Mouse (Mus musculus): ENCODE results near the gene Slc6a20a. TPM values are rescaled to one million over a fixed set of nuclear protein-coding genes. Genes with fewer than 3 reads are reported as not detected.

The Slc6a20a gene
- total and polyA plus RNA-seq, 3 experiments: not detected

GRCm38 (mm10) chr9:123595194-123595593 lies 83.5 kb downstream of the Slc6a20a start:
- peaks cover 1 to 40% of the 10 kb centered on the region in 2 experiments; a peak in 3 of 4 replicates for H3K36me3 ChIP-seq (ENCODE audit: control insufficient read depth in 1 of 2, insufficient read depth in 2 of 2, low read length in 2 of 2)
- H3K4me3 ChIP-seq (ENCODE audit: control insufficient read depth in 1 of 2, insufficient read depth in 1 of 2, low read depth in 2 of 2, low read length in 2 of 2): no peak overlapping the region
- peaks cover 16 to 35% of the 10 kb centered on the region in 2 experiments for H3K4me1 ChIP-seq (ENCODE audit: control insufficient read depth in 1 of 2, insufficient read depth in 2 of 2, low read length in 2 of 2)
- no peaks in the 10 kb centered on the region for H3K27me3 ChIP-seq (ENCODE audit: control insufficient read depth in 1 of 2, insufficient read depth in 2 of 2, low read length in 2 of 2)
- no peak overlapping the region for H3K9ac ChIP-seq (ENCODE audit: control insufficient read depth, low read depth, low read length, poor library complexity, severe bottlenecking)
- H3K27ac ChIP-seq (ENCODE audit: control insufficient read depth, low read depth, low read length): peak overlapping the region; percentile 13
- no peak for TF ChIP-seq USF1 (IDR thresholded peaks at IDR 0.05; ENCODE audit: low read depth, low read length)
- TF ChIP-seq MXI1 (IDR thresholded peaks at IDR 0.05; ENCODE audit: low read depth, low read length): no peak
- no peak for TF ChIP-seq GABPA (IDR thresholded peaks at IDR 0.05; ENCODE audit: low read depth, low read length)
- no peak for TF ChIP-seq SMC3 (IDR thresholded peaks at IDR 0.05; ENCODE audit: low read depth, low read length)
- no peak for TF ChIP-seq JUND (IDR thresholded peaks at IDR 0.05; ENCODE audit: low read depth, low read length)
- no peak for TF ChIP-seq NRF1 (IDR thresholded peaks at IDR 0.05; ENCODE audit: insufficient read depth, low read depth, low read length, poor library complexity, severe bottlenecking)
- TF ChIP-seq KAT2A (conservative IDR thresholded peaks at IDR 0.05; ENCODE audit: low read depth, low read length): no peak
- 0 out of 2 replicates have a peak, but pooled peaks have one; percentile 41 for TF ChIP-seq TCF12 (IDR thresholded peaks at IDR 0.05; ENCODE audit: low read depth, low read length)
- no peak for TF ChIP-seq E2F4 (IDR thresholded peaks at IDR 0.05; ENCODE audit: borderline replicate concordance, low read depth, low read length)
- TF ChIP-seq SIN3A (IDR thresholded peaks at IDR 0.05; ENCODE audit: low read length): peak; percentile 33; the same call in 1 of the 2 replicates
- TF ChIP-seq ZMIZ1 (IDR thresholded peaks at IDR 0.05; ENCODE audit: low read depth, low read length): no peak
- no peak for TF ChIP-seq USF2 (IDR thresholded peaks at IDR 0.05; ENCODE audit: borderline replicate concordance in 1 of 2, insufficient read depth in 1 of 2, low read depth in 1 of 2, low read length in 2 of 2)
- 0 out of 2 replicates have a peak, but pooled peaks have one; percentile 37 for TF ChIP-seq ETS1 (IDR thresholded peaks at IDR 0.05; ENCODE audit: low read depth, low read length)
- no peak for TF ChIP-seq POLR2A (IDR thresholded peaks at IDR 0.05; ENCODE audit: control insufficient read depth in 1 of 2, insufficient read depth in 1 of 2, low read depth in 1 of 2, low read length in 2 of 2, poor library complexity in 1 of 2)
- TF ChIP-seq POLR2AphosphoS5 (IDR thresholded peaks at IDR 0.05; ENCODE audit: borderline replicate concordance, low read depth, low read length): no peak
- TF ChIP-seq GATA1 (IDR thresholded peaks at IDR 0.05; ENCODE audit: low read depth, low read length): 0 out of 2 replicates have a peak, but pooled peaks have one; percentile 38
- TF ChIP-seq EP300 (IDR thresholded peaks at IDR 0.05; ENCODE audit: low read depth in 1 of 2, low read length in 2 of 2): peak; percentile 61 to 66
- no peak for TF ChIP-seq ZNF384 (IDR thresholded peaks at IDR 0.05; ENCODE audit: low read depth, low read length)
- TF ChIP-seq MYC (IDR thresholded peaks at IDR 0.05; ENCODE audit: low read depth, low read length): 0 out of 2 replicates have a peak, but pooled peaks have one; percentile 49
- no peak for TF ChIP-seq ZKSCAN1 (IDR thresholded peaks at IDR 0.05; ENCODE audit: low read depth, low read length)
- H3K79me2 ChIP-seq (ENCODE audit: control insufficient read depth, insufficient read depth, low read length, poor library complexity): no peaks in the 10 kb centered on the region
- peak; percentile 42 for DNase-seq (ENCODE audit: low read depth, low spot score)
- no peaks in the 10 kb centered on the region for H3K9me3 ChIP-seq (replicated peaks; ENCODE audit: insufficient read depth, low read length)
